Mouse (Mus musculus) brain, embryonic 14.5 days (tissue): ENCODE data around the gene Fmnl1. TPM values are rescaled to one million over a fixed set of nuclear protein-coding genes. Genes with fewer than 3 reads are reported as not detected.

Experiments
- DNase-seq: peaks from one replicate; pipeline ENCODE4 v3.0.0-alpha.2; 2011; ENCODE audit warnings: low read depth
- CTCF ChIP-seq: fragments of 200-500 bp; IDR thresholded peaks from 2 replicates; pipeline ENCODE4 v1.5.1; 2012; ENCODE audit warnings: inconsistent platforms, mild to moderate bottlenecking, moderate library complexity, borderline replicate concordance; ENCODE audit not compliant: insufficient read depth, insufficient read length; ENCODE audit errors: extremely low read depth
- POLR2A ChIP-seq: fragments of 200-500 bp; IDR thresholded peaks from 2 replicates; pipeline ENCODE4 v1.6.1; 2012; ENCODE audit warnings: mild to moderate bottlenecking, inconsistent platforms, borderline replicate concordance; ENCODE audit not compliant: poor library complexity, insufficient read depth, insufficient read length, severe bottlenecking; ENCODE audit errors: extremely low read depth
- polyA plus RNA-seq: library from polyadenylated mRNA; depleted of rRNA; stranded (reverse); fragments of >200 nt; gene quantifications from 2 replicates; pipeline ENCODE4 v1.2.3, GENCODE M21; 2012; rRNA removed

The Fmnl1 gene
- polyA plus RNA-seq, 1 experiment = 28.6 TPM

- TF ChIP-seq CTCF (no peak), POLR2A (no peak)
- no peak for DNase-seq
These were observed 64.8 kb downstream of the Fmnl1 start for GRCm38 (mm10) chr11:103235702-103236101.

DNA sequence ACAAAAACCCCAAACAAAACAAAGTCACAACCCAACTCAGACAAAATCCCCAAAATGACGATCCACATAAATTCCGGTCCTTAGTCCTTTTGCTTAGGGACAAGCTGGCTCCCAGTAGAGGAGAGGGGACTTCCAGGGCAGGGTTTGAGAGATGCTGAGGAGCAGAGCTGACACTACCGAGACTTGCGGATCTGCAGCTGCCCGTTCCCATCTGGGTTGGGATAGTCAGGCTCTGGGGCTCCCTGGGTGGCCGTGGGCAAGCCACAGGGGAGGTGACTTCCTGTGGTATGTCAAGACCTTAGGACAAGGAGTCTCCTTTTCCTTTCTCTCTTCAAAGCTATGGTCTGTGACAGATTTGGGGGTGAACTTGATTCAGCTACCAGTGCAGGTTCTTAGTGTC, 65.5 kb downstream of the Fmnl1 start:
- no peak for DNase-seq
- TF ChIP-seq POLR2A (no peak), CTCF (no peak)

- TF ChIP-seq POLR2A (no peak), CTCF (no peak)
- no peak for DNase-seq
These were observed 66.0 kb downstream of the Fmnl1 start for GRCm38 (mm10) chr11:103236903-103237302.

DNA sequence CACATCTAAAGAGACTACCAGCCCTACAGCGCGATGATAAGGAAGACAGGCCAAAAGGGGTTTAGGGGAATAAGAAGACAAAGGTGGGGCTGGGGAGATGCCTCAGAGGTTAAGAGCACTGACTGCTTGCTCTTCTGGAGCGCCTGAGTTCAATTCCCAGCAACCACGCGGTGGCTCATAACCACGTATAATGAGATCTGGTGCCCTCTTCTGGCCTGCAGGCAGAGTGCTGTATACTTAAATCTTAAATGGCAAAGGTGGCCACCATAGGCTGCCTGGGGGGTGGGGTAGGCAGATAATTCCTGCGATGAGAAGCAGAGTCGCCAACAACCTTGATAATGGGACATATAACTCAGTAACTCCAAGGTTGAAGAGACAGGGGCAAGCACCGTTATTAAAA, 66.8 kb downstream of the Fmnl1 start:
- TF ChIP-seq CTCF (no peak), POLR2A (no peak)
- no peak for DNase-seq

DNA sequence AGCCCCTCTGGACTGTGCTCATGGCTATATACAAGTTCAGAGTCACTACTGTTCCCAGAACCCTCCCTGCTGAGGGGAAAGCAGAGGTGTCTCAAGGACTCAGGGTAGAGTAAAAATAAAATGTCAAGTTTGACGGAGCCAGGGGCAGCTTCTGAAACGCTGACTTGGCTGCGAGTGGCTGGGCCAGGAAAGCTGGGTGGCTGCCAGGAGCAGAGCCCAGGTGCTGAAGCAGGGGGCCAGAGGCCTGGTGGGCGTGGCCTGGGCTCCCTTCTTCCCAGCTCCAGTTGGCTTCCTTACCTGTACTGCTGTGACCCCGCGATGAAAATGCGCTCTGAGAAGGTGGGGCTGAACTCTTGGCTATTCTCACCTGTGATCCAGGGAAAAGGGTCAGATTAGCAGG, 69.8 kb downstream of the Fmnl1 start:
- no peak for DNase-seq
- no peak for TF ChIP-seq POLR2A
- TF ChIP-seq CTCF = no peak

GRCm38 (mm10) chr11:103244856-103245255, 73.9 kb downstream of the Fmnl1 start:
- peak; percentile 33 for DNase-seq
- no peak for TF ChIP-seq CTCF
- no peak for TF ChIP-seq POLR2A

GRCm38 (mm10) chr11:103246081-103246730, 75.3 kb downstream of the Fmnl1 start:
- TF ChIP-seq CTCF = no peak
- TF ChIP-seq POLR2A = no peak
- peak; percentile 20 for DNase-seq

DNA sequence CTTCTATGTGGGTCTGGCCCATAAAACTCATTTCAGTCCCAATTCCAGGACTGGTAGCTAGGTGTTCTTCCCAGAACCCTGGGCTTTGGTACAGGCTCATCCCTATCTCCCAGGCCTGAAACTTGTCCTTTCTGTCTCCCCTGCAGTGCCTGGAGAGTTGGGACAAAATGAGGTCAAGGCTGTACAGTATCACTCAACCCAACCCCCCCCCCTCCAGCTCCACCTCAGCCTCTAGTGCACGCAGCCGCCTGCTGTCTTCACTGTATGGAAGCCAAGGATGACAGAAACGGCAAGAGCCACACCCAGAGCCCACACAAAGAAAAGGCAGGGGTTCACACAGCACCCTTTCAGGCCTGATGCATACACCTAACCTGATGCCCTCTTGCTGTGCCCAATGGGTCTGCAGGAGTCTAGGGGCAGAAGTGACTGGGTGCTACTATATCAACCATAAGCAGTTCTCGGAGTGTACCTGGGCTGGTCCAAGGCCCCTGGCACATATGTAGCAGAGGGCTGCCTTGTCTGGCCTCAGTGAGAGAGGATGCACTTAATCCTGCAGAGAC, 75.9 kb downstream of the Fmnl1 start:
- TF ChIP-seq CTCF (no peak), POLR2A (no peak)

DNA sequence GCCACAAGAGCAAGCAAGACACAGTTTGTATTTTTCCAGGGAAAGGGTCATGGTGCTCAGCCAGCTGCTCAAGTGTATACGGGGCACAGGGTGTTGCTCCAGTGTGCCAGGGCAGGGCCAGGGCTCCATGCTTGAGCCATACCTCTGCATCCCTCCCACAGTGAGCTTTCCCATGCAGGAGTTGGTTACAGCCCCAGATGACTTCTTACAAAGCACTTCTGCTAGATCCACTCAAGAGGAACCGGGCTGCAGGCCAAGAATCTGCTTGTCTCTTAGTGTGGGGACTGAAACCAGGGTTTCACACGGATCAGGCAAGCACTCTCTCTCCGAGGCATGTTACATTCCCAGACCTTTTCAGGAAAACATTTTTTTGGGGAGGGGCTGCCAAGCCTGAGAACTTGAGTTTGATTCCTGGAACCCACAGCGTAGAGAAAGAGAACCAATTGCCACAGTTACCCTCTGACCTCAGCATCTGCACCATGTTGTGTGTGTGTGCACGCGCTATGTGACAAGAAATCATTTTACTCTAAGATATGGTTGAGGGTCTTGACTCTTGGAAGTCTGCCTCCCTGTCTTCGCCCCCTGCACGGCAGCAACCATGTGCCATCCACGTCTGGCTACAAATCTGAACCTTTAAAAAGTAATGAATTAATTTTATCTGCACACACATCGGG, 76.7 kb downstream of the Fmnl1 start:
- TF ChIP-seq POLR2A = no peak
- TF ChIP-seq CTCF = no peak
- peak; percentile 94 for DNase-seq

More for the DNA sequence above, 75.9 kb downstream of the Fmnl1 start:
- DNase-seq = no peak

Other genes starting within 250 kb of the Fmnl1 start
- 9.3 and 15.9 TPM in 2 replicates for gene Kif18b, start 246.0 kb upstream of the Fmnl1 start, polyA plus RNA-seq
- 12.2 and 19.0 TPM in 2 replicates for gene C1ql1, start 224.4 kb upstream of the Fmnl1 start, polyA plus RNA-seq
- 40.1 and 42.3 TPM in 2 replicates for gene Nmt1, start 142.9 kb upstream of the Fmnl1 start, polyA plus RNA-seq
- gene Dcakd, start 142.8 kb upstream of the Fmnl1 start, polyA plus RNA-seq = 236 and 262 TPM in 2 replicates
- gene Plcd3, start 69.4 kb upstream of the Fmnl1 start, polyA plus RNA-seq = 3.6 TPM in 2 replicates
- gene Acbd4, start 69.4 kb upstream of the Fmnl1 start, polyA plus RNA-seq = 4.5 and 4.6 TPM in 2 replicates
- gene Hexim1, start 54.9 kb upstream of the Fmnl1 start, polyA plus RNA-seq = 14.4 and 18.9 TPM in 2 replicates
- gene Hexim2, start 38.7 kb upstream of the Fmnl1 start, polyA plus RNA-seq = 12.5 and 18.7 TPM in 2 replicates
- gene 1700023F06Rik, start 37.5 kb downstream of the Fmnl1 start, polyA plus RNA-seq = 1.4 and 1.7 TPM in 2 replicates
- gene Spata32, start 47.3 kb downstream of the Fmnl1 start, polyA plus RNA-seq = 0.48 and 0.68 TPM in 2 replicates
- gene Map3k14, start 96.4 kb downstream of the Fmnl1 start, polyA plus RNA-seq = 4.6 and 6.3 TPM in 2 replicates
- 6.7 and 7.0 TPM in 2 replicates for gene Arhgap27, start 192.6 kb downstream of the Fmnl1 start, polyA plus RNA-seq
- gene Plekhm1, start 241.6 kb downstream of the Fmnl1 start, polyA plus RNA-seq = 16.9 and 17.4 TPM in 2 replicates